Mouse (Mus musculus): ENCODE measurements around the gene Pabpn1.

The Pabpn1 gene

DNA sequence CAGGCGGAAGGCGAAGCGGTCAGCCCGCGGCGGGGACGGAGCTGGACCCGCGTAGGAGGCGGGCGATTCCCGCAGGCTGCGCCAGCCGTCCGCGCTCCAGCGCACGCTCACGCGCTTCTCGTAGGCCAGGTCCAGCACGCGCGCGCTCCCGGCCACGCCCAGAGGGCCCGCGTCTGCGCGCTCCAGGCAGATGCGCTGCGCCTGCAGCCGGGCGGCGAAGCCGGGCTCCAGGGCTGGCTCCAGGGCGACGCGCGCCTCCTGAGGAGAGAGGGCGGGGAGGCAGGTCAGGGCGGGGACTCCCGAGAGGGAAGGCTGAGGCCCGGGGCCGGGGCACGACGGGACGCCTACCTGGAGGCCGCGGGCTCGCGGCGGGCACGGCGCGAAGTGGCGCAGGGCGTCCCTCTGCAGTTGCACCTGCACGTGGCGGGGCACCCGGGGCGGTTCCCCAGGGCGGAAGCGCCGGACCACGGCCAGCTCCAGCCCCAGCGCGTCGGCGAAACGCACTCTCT is 15.7 kb upstream of the Pabpn1 start:
- no peaks in the 10 kb centered on the region for H3K27me3 ChIP-seq (ENCODE audit: control insufficient read depth, insufficient read depth, low read length, poor library complexity, severe bottlenecking)
- DNase-seq (ENCODE audit: low read depth, low spot score), result peak; percentile 73
- no peaks in the 10 kb centered on the region for H3K36me3 ChIP-seq (ENCODE audit: control insufficient read depth, insufficient read depth, low read length, poor library complexity, severe bottlenecking)

DNA sequence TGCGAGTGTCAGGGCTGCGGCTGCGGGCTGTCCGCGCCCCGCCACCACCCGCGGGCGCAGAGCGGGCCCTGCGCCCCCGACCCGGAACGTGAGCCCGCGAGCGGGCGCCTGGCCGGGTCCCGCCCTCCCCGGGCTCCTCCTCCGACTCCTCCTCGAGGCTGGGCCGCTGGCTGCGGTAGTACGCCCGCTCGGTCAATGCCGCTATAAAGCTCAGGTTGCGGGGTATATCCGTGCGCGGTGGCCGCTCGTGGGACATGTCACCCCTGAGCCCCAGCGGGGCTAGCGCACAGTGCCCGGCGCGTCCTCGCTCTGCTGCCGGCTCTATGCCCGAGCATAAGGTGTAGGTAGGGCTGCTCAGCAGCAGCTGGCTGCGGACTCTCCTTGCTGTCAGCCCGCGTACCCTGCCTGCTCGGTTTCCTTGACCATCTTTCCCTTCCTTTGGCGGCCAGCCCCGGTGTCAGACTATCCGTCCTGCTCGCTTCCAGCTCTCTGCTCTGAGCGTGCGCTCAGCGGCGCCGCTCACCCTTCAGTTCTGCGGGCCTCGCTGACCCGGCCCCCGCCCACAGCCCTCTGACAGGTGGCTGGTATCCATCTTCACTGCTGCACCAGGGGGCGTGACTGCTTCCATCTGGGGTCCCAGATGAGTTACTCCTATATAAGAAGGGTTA is 15.1 kb upstream of the Pabpn1 start, which contains the start of gene Ppp1r3e:
Gene Ppp1r3e (minus strand): TSS at position 503 of the 668 bp plus-strand sequence.
- Histone ChIP-seq H3K36me3 (ENCODE audit: control insufficient read depth, insufficient read depth, low read length, poor library complexity, severe bottlenecking) (no peaks in the 10 kb centered on the region), H3K27me3 (ENCODE audit: control insufficient read depth, insufficient read depth, low read length, poor library complexity, severe bottlenecking) (no peaks in the 10 kb centered on the region)
- DNase-seq (ENCODE audit: low read depth, low spot score), result peak; percentile 58

DNA sequence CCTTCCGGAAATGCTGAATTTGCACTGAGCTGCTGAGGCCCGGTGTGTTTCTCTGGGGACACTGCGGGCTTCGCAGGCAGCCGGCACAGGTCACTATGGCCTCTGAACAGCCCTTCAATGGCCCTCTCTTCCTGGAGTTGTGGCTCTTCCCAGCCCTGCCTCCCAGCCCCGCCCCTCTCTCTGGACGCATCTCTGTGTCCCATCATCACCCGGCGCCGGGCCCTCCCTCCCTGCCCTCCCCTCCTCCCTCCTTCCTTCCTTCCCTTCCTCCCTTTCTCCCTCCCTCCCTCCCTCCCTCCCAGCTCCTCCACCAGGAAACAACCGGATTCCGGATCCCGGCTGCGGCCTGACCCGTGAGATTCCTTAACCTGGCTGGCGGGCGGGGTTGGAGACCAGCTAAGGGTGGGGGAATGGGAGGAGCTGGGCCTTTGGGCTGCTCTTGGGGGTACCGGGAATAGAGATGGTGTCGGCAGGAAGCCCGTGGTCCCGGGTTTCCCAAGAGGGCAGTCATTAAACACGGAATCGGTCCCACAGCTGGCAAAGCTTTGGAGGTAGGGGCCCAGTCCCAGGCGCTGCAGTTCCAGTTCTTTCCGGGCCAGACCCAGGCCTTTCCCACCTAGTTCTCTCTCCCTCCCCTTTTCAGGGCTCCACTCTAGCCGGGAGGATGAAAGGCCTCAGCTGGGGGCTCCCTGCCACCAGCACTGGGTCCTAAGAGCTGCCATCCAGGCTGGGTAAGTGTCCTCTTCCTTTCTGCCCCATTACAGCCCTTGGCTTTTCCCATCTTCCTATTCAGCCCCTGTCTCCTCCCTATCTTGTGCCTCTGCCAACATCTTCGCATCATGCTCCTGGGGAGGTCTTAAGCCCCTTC is 8.9 kb upstream of the Pabpn1 start, which contains the start of the genes Bcl2l2 and Gm20521:
Gene Bcl2l2 (plus strand): TSS at position 224 of the 868 bp plus-strand sequence.
Gene Gm20521 (plus strand): TSS at position 288 of the 868 bp plus-strand sequence.
- no peaks in the 10 kb centered on the region for H3K27me3 ChIP-seq (ENCODE audit: control insufficient read depth, insufficient read depth, low read length, poor library complexity, severe bottlenecking)
- peak; percentile 35 for DNase-seq (ENCODE audit: low read depth, low spot score)
- H3K36me3 ChIP-seq (ENCODE audit: control insufficient read depth, insufficient read depth, low read length, poor library complexity, severe bottlenecking), result no peaks in the 10 kb centered on the region

DNA sequence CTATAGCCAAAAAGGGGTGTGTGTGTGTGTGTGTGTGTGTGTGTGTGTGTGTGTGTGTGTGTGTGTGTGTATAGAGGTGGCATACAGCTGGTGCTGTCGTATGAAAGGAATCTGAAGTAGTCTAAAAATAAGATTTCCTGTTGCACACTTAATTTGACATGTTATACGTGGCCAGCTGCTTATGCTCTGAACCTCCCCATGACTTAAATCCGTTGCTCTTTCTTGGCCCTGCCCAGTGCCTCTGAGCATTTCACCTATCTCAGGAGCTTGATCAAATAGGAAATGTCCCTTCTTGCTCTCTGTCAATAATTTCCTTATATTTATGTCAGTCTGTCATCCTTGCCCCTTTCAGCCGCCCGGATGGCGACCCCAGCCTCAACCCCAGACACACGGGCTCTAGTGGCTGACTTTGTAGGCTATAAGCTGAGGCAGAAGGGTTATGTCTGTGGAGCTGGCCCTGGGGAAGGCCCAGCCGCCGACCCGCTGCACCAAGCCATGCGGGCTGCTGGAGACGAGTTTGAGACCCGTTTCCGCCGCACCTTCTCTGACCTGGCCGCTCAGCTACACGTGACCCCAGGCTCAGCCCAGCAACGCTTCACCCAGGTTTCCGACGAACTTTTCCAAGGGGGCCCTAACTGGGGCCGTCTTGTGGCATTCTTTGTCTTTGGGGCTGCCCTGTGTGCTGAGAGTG is 8.1 kb upstream of the Pabpn1 start:
- no peaks in the 10 kb centered on the region for H3K36me3 ChIP-seq (ENCODE audit: control insufficient read depth, insufficient read depth, low read length, poor library complexity, severe bottlenecking)
- peak; percentile 36 for DNase-seq (ENCODE audit: low read depth, low spot score)
- no peaks in the 10 kb centered on the region for H3K27me3 ChIP-seq (ENCODE audit: control insufficient read depth, insufficient read depth, low read length, poor library complexity, severe bottlenecking)

- DNase-seq (ENCODE audit: low read depth, low spot score), result no peak
- H3K27me3 ChIP-seq (ENCODE audit: control insufficient read depth, insufficient read depth, low read length, poor library complexity, severe bottlenecking), result no peaks in the 10 kb centered on the region
- H3K36me3 ChIP-seq (ENCODE audit: control insufficient read depth, insufficient read depth, low read length, poor library complexity, severe bottlenecking), result no peaks in the 10 kb centered on the region
Observed at GRCm38 (mm10) chr14:54885309-54885708, 7.0 kb upstream of the Pabpn1 start.

GRCm38 (mm10) chr14:54893651-54894181 is 1.4 kb downstream of the Pabpn1 start:
- peak; percentile 99 for DNase-seq (ENCODE audit: low read depth, low spot score)
- H3K27me3 ChIP-seq (ENCODE audit: control insufficient read depth, insufficient read depth, low read length, poor library complexity, severe bottlenecking), result no peaks in the 10 kb centered on the region
- H3K36me3 ChIP-seq (ENCODE audit: control insufficient read depth, insufficient read depth, low read length, poor library complexity, severe bottlenecking), result peaks cover 10% of the 10 kb centered on the region

DNA sequence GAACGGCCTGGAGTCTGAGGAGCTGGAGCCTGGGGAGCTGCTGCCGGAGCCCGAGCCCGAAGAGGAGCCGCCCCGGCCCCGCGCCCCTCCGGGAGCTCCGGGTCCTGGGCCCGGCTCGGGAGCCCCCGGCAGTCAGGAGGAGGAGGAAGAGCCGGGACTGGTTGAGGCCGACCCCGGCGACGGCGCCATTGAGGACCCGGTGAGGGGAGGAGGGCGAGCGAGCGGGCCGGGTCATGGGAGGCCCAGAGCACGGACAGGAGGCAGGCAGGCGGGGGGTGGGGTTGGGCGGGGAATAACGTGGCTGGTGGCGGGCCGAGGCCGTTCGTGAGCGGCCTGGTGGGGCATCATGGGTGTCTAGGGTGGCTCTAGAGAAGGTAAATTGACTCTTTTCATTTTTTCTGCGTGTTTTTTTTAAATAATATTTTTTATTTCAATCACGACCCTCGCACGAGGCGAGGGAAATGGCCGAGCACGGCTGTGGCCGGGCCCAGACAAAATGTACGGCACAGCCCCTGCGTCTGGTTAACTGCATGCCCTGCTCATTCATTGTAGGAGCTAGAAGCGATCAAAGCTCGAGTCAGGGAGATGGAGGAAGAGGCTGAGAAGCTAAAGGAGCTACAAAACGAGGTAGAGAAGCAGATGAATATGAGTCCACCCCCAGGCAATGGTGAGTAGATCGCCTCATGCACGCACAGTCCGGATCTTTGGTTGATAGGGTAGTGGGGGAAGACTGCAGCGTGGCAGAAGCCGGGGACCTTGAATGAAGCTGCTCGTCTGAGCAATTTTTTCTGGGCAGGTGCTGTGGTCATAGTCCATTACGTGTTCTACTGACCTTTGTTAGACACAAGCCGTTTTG is 2.2 kb downstream of the Pabpn1 start:
- Histone ChIP-seq H3K36me3 (ENCODE audit: control insufficient read depth, insufficient read depth, low read length, poor library complexity, severe bottlenecking) (peaks cover 10% of the 10 kb centered on the region), H3K27me3 (ENCODE audit: control insufficient read depth, insufficient read depth, low read length, poor library complexity, severe bottlenecking) (no peaks in the 10 kb centered on the region)
- DNase-seq (ENCODE audit: low read depth, low spot score), result peak; percentile 61

DNA sequence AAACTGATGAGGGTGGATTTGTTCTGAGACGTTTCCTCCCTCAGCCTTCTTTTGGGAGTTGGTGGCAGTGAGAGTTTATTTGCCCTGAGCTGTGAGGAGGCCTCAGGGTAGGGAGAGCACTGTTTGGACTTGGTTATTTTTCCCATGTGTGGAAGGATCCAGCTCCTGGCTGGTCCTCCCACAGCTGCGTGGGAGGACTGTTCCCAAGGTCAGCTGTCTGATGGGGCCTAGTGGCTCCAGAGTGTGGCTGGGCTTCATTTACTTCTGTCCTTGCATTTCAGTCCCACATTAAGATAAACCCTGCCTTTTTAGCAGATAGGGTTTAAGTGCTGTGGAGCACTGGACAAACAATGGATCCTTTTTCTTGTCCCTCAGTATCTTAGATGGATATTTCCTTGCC is 5.1 kb downstream of the Pabpn1 start:
- H3K27me3 ChIP-seq (ENCODE audit: control insufficient read depth, insufficient read depth, low read length, poor library complexity, severe bottlenecking), result no peaks in the 10 kb centered on the region
- no peak for DNase-seq (ENCODE audit: low read depth, low spot score)
- peaks cover 10% of the 10 kb centered on the region for H3K36me3 ChIP-seq (ENCODE audit: control insufficient read depth, insufficient read depth, low read length, poor library complexity, severe bottlenecking)

DNA sequence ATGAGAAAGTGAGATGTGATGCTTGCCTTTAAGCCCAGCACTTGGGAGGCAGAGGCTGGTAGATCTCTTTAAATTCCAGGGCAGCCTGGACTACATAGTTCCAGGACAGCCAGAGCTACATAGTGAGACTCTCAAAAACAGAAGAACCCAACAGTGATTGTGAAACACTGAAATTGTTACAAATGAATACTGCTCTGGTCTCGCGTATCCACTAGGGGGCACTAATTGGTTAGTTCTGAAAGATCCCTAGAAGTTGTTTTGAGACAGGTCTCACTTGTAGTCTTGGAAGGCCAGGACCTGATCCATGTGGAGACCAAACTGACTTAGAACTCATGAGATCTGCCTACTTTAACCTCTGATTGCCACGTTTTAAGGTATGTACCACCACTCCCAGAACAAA is 8.1 kb downstream of the Pabpn1 start:
- peak; percentile 79 for DNase-seq (ENCODE audit: low read depth, low spot score)
- Histone ChIP-seq H3K36me3 (ENCODE audit: control insufficient read depth, insufficient read depth, low read length, poor library complexity, severe bottlenecking) (peaks cover 10% of the 10 kb centered on the region), H3K27me3 (ENCODE audit: control insufficient read depth, insufficient read depth, low read length, poor library complexity, severe bottlenecking) (no peaks in the 10 kb centered on the region)

- no peak for DNase-seq (ENCODE audit: low read depth, low spot score)
- no peaks in the 10 kb centered on the region for H3K36me3 ChIP-seq (ENCODE audit: control insufficient read depth, insufficient read depth, low read length, poor library complexity, severe bottlenecking)
Observed at GRCm38 (mm10) chr14:54903641-54904040, 11.3 kb downstream of the Pabpn1 start.

GRCm38 (mm10) chr14:54908682-54909081 is 16.4 kb downstream of the Pabpn1 start:
- H3K36me3 ChIP-seq (ENCODE audit: control insufficient read depth, insufficient read depth, low read length, poor library complexity, severe bottlenecking), result no peaks in the 10 kb centered on the region
- H3K27me3 ChIP-seq (ENCODE audit: control insufficient read depth, insufficient read depth, low read length, poor library complexity, severe bottlenecking), result no peaks in the 10 kb centered on the region
- DNase-seq (ENCODE audit: low read depth, low spot score), result no peak

More at GRCm38 (mm10) chr14:54903641-54904040, 11.3 kb downstream of the Pabpn1 start:
- no peaks in the 10 kb centered on the region for H3K27me3 ChIP-seq (ENCODE audit: control insufficient read depth, insufficient read depth, low read length, poor library complexity, severe bottlenecking)

GRCm38 (mm10) chr14:54912109-54912850 is 20.0 kb downstream of the Pabpn1 start:
- no peak for DNase-seq (ENCODE audit: low read depth, low spot score)
- Histone ChIP-seq H3K36me3 (ENCODE audit: control insufficient read depth, insufficient read depth, low read length, poor library complexity, severe bottlenecking) (no peaks in the 10 kb centered on the region), H3K27me3 (ENCODE audit: control insufficient read depth, insufficient read depth, low read length, poor library complexity, severe bottlenecking) (no peaks in the 10 kb centered on the region)

GRCm38 (mm10) chr14:54912886-54913285 is 20.6 kb downstream of the Pabpn1 start, which contains the start of gene Slc22a17:
Gene Slc22a17 (minus strand): TSS chr14:54913132.
- no peaks in the 10 kb centered on the region for H3K27me3 ChIP-seq (ENCODE audit: control insufficient read depth, insufficient read depth, low read length, poor library complexity, severe bottlenecking)
- H3K36me3 ChIP-seq (ENCODE audit: control insufficient read depth, insufficient read depth, low read length, poor library complexity, severe bottlenecking), result no peaks in the 10 kb centered on the region
- DNase-seq (ENCODE audit: low read depth, low spot score), result peak; percentile 49

Measured in splenic B cell, adult 2 months (primary cell).